Mouse (Mus musculus): ENCODE results near the gene Rbfox3. TPM values are rescaled to one million over a fixed set of nuclear protein-coding genes. Genes with fewer than 3 reads are reported as not detected.

Rbfox3 gene
- polyA plus RNA-seq, 1 experiment from 2014 or later, result 0.29 TPM

DNA sequence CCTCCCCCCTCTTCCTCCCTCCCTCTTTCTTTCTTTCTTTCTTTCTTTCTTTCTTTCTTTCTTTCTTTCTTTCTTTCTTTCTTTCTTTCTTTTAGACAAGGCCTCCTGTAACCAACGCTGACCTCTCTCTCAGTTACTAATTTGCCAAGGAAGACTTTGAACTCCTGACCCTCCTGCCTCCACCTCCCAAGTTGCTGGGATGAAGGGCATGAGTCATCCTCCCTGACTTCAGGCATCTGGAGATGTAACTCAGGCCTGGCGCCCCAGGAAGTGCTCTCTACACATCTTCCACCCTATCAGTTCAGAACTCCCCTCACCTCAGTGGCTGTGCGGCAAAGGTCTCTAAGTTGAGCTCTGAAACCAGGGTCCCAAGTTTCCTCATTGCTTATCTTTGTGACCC lies 143.0 kb downstream of the Rbfox3 start:
- 50% methylated on average over 3 of the region's 3 CpGs for WGBS

DNA sequence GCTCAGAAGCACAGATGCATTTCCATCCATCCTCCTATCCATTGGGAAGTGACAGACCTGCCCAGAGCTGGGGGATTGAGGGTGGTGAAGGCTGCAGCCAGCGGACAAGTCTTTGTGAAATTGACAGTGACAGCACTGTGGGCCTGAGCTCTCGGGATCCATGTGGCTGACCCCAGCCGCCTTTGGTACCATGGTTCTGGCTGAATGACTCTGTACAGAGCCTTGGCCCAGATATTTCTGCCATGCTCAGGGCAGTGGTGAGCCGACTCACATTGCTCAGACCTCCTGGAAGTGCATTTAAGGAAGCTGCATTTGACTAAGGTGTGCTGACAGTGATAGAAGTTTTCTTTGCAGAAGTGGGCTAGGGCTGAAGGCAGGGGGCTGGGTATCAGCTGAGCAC lies 144.0 kb downstream of the Rbfox3 start:
- 55% methylated on average over 4 of the region's 4 CpGs for WGBS
- Histone ChIP-seq H3K27ac (no peak overlapping the region), H3K4me1 (no peaks in the 10 kb centered on the region), H3K4me2 (no peak overlapping the region), H3K9me3 (no peaks in the 10 kb centered on the region), H3K36me3 (no peaks in the 10 kb centered on the region), H3K9ac (no peak overlapping the region), H3K27me3 (no peaks in the 10 kb centered on the region), H3K4me3 (no peak overlapping the region)
- no peak for ATAC-seq (ENCODE audit: borderline replicate concordance, extremely low read depth, low FRiP score, low TSS enrichment)

More for the DNA sequence above, 143.0 kb downstream of the Rbfox3 start:
- Histone ChIP-seq H3K4me2 (no peak overlapping the region), H3K9ac (no peak overlapping the region), H3K4me1 (no peaks in the 10 kb centered on the region), H3K36me3 (no peaks in the 10 kb centered on the region), H3K27ac (no peak overlapping the region), H3K4me3 (no peak overlapping the region), H3K27me3 (no peaks in the 10 kb centered on the region), H3K9me3 (no peaks in the 10 kb centered on the region)
- ATAC-seq (ENCODE audit: borderline replicate concordance, extremely low read depth, low FRiP score, low TSS enrichment), result no peak

DNA sequence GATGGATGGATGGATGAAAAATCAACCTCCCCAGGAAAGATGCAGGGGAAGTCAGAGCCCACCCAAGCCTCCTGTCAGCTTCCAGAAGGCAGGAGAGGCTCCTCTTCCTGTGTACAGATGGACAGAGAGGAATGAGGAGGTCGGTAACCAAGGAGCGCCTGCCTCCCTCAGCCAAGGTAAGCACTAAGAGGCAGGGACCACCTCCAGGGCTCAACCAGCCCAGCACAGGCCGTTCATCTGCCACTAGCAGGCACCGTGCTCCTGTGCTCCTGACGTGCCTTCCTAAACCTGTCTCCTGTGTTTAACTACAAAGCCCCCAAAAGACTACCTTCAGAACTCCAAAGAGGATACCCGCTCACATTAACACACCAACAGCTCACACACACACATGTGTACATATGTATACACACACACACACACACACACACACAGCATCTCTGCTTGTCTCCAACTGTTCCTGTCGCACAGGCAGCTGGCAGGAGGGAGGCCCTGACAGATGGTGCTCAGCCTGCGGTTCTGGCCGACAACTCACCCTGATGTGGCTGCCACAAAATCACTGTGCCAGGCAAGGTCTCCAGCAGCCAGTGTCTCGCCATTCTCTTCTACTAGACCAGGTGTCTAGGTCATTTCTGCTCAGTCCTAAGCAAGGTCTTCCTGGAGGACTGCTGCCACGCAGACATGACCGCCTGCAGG lies 151.0 kb downstream of the Rbfox3 start:
- H3K4me1 ChIP-seq, result no peaks in the 10 kb centered on the region
- WGBS, result 66% methylated on average over 12 of the region's 12 CpGs
- no peak for ATAC-seq (ENCODE audit: borderline replicate concordance, extremely low read depth, low FRiP score, low TSS enrichment)

DNA sequence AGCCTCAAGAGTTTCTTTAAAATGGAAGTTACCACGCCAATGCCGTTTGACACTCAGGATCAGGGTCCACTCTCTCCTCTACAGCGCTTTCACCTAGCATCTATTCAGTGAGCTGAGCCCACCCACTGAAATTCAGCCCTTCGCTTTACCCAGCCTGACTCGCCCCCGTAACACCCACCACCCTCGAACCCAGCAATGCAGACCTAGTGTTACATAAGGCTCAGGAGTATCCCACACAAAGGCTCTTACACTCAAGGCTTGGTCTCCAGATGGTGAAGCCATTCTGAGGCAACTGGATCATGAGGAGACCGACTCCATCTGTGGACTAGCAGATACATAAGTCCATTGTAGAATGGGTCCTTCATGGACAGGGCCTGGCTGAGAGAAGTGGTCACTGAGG lies 152.2 kb downstream of the Rbfox3 start:
- Histone ChIP-seq H3K9me3 (no peaks in the 10 kb centered on the region), H3K27ac (no peak overlapping the region), H3K4me2 (no peak overlapping the region), H3K36me3 (no peaks in the 10 kb centered on the region), H3K4me1 (no peaks in the 10 kb centered on the region), H3K4me3 (no peak overlapping the region), H3K27me3 (no peaks in the 10 kb centered on the region), H3K9ac (no peak overlapping the region)
- WGBS, result 90% methylated on average over 8 of the region's 8 CpGs
- ATAC-seq (ENCODE audit: borderline replicate concordance, extremely low read depth, low FRiP score, low TSS enrichment), result no peak

More for the DNA sequence above, 151.0 kb downstream of the Rbfox3 start:
- no peak overlapping the region for H3K4me3 ChIP-seq
- H3K4me2 ChIP-seq, result no peak overlapping the region
- no peak overlapping the region for H3K9ac ChIP-seq
- no peak overlapping the region for H3K27ac ChIP-seq
- H3K36me3 ChIP-seq, result no peaks in the 10 kb centered on the region
- no peaks in the 10 kb centered on the region for H3K9me3 ChIP-seq
- no peaks in the 10 kb centered on the region for H3K27me3 ChIP-seq

DNA sequence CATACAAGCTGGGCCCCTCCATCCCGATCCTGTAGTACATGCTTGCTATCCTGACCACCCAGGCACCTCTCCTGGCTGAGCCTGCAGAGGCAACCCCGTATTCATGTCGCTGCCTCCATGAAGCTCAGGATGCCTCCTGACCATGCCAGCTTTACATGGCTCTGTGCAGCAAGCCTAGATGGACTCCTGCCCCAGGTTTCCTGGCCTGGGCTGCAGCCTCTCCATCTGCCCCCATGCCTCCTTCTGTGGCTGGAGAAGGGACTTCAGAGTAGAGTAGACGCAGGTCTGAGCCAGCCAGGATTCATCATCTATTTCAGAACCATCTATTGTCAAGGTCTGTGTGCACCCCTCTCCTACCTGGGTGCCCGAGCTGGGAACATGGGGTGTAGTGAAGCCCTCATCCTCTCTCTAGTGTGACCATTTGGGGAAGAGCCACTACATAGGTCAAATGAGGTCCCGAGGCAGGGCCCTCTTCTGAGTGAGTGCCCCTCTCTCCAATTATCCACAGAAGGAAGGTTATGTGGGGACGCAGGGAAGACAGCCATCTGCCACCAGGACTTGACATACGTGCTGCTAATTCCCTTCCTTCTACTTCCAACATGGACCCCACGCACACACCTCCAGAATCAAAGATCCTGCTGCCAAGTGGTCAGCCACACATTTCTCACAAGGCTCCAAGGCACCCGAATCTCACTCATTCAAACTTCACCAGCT lies 153.0 kb downstream of the Rbfox3 start:
- H3K4me2 ChIP-seq, result no peak overlapping the region
- H3K9ac ChIP-seq, result no peak overlapping the region
- no peaks in the 10 kb centered on the region for H3K36me3 ChIP-seq
- H3K4me1 ChIP-seq, result no peaks in the 10 kb centered on the region
- H3K4me3 ChIP-seq, result no peak overlapping the region
- no peaks in the 10 kb centered on the region for H3K27me3 ChIP-seq
- H3K9me3 ChIP-seq, result no peaks in the 10 kb centered on the region
- no peak for ATAC-seq (ENCODE audit: borderline replicate concordance, extremely low read depth, low FRiP score, low TSS enrichment)
- WGBS, result 78% methylated on average over 10 of the region's 10 CpGs
- no peak overlapping the region for H3K27ac ChIP-seq

DNA sequence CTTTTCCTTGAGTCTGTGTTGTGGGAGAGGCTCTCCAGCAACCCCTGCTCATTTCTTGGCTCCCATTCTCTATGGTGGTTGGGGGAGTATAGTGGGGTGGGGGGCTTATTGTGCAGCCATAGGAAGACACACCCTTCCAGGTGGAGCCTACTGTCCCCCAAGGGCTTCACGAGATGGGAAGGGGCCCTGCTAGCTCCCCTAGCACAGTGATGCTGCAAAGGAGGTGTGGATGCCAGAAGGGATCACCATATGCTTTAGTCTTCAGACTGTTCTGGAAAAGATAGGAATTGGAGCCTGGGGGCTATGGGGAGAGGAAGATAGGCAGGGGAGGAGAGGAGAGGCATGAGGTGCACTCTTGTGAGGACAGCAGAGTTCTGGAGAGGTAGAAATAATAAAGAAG lies 153.9 kb downstream of the Rbfox3 start:
- Histone ChIP-seq H3K9ac (no peak overlapping the region), H3K9me3 (no peaks in the 10 kb centered on the region), H3K4me2 (no peak overlapping the region), H3K4me3 (no peak overlapping the region), H3K27ac (no peak overlapping the region), H3K4me1 (no peaks in the 10 kb centered on the region), H3K27me3 (no peaks in the 10 kb centered on the region), H3K36me3 (no peaks in the 10 kb centered on the region)
- WGBS, result 65% methylated on average over 1 of the region's 1 CpGs
- ATAC-seq (ENCODE audit: borderline replicate concordance, extremely low read depth, low FRiP score, low TSS enrichment), result no peak

DNA sequence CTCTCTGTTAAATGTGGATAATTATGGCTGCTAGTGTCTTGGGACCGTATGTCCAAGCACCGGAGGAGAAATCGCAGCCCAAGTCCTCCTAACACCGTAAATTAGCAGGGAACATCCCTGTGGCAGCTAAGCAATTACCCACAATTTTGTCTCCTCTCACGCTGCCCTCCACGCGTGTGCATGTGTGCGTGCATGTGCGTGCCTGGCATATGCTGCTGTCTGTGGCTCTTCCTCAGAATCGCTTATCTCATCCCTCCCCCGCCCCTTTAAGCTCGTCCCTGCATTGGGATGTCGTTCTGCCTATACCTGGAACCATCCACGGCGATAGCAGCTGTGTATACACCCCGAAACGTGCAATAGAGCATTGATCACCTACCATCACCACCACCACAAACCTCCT lies 156.4 kb downstream of the Rbfox3 start:
- H3K4me3 ChIP-seq, result no peak overlapping the region
- no peaks in the 10 kb centered on the region for H3K27me3 ChIP-seq
- ATAC-seq (ENCODE audit: borderline replicate concordance, extremely low read depth, low FRiP score, low TSS enrichment), result no peak
- no peak overlapping the region for H3K27ac ChIP-seq
- no peaks in the 10 kb centered on the region for H3K4me1 ChIP-seq
- H3K9ac ChIP-seq, result no peak overlapping the region
- H3K4me2 ChIP-seq, result no peak overlapping the region
- no peaks in the 10 kb centered on the region for H3K36me3 ChIP-seq
- no peaks in the 10 kb centered on the region for H3K9me3 ChIP-seq
- WGBS, result 74% methylated on average over 17 of the region's 17 CpGs

DNA sequence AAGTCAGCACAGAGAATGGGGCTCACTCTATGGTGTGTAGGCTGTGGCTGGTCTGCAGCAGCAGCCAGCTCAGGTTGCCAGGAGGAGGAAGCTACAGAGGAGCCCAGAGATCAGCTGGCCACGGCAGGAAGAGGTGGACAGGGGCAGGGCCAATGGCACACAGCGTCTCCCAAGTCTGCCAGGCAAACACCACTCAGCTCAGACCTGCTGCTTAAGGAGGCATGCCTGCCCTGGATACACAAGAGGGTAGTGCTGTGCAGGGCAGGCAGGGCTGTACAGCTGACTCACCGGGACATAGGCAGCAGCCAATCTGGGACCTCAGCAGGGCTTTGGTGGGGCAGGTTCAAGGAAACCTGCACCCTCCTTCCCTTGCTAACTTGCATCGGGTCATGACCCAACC lies 156.9 kb downstream of the Rbfox3 start:
- Histone ChIP-seq H3K9me3 (no peaks in the 10 kb centered on the region), H3K27me3 (no peaks in the 10 kb centered on the region), H3K4me2 (no peak overlapping the region), H3K9ac (no peak overlapping the region), H3K27ac (no peak overlapping the region), H3K4me1 (no peaks in the 10 kb centered on the region), H3K36me3 (no peaks in the 10 kb centered on the region), H3K4me3 (no peak overlapping the region)
- WGBS, result 33% methylated on average over 4 of the region's 4 CpGs
- ATAC-seq (ENCODE audit: borderline replicate concordance, extremely low read depth, low FRiP score, low TSS enrichment), result no peak

DNA sequence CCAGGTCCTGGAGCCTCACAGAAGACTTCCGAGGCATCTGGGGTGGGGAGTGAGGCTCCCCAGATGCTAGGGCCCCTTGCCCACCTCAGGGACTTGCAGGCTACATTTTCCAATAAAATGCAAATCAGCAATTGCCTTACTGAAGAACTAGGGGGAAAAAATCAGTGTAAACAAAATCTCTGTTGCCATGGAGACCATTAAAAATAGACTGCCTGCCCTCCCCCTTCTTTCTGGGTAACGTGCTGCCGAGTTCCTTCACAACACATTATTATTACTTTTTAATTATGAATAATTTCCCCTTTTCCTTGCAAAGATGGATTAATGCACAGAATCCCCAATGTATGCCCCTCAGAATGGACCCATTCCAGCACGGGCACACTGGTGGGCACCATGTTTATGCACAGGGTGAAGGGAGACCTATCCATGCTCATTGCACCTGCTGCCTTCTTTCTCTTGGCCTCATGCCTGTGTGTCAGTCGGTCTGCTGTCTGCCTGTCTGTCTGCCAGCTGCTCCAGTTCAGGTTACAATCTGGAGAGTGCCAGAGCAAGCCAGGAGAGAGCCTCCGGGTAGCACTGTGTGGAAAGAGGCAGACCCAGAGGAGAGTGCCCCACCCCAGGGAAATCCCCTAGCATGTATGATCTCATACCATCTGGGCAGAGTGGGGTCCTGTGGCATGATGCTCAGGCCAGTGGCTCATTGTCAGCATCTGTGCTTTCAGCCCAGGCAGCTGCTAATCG lies 159.3 kb downstream of the Rbfox3 start:
- H3K27me3 ChIP-seq, result no peaks in the 10 kb centered on the region
- H3K9me3 ChIP-seq, result no peaks in the 10 kb centered on the region
- H3K4me3 ChIP-seq, result no peak overlapping the region
- no peaks in the 10 kb centered on the region for H3K36me3 ChIP-seq
- no peak for ATAC-seq (ENCODE audit: borderline replicate concordance, extremely low read depth, low FRiP score, low TSS enrichment)
- 47% methylated on average over 7 of the region's 7 CpGs for WGBS
- no peaks in the 10 kb centered on the region for H3K4me1 ChIP-seq
- no peak overlapping the region for H3K27ac ChIP-seq
- no peak overlapping the region for H3K4me2 ChIP-seq
- H3K9ac ChIP-seq, result no peak overlapping the region

DNA sequence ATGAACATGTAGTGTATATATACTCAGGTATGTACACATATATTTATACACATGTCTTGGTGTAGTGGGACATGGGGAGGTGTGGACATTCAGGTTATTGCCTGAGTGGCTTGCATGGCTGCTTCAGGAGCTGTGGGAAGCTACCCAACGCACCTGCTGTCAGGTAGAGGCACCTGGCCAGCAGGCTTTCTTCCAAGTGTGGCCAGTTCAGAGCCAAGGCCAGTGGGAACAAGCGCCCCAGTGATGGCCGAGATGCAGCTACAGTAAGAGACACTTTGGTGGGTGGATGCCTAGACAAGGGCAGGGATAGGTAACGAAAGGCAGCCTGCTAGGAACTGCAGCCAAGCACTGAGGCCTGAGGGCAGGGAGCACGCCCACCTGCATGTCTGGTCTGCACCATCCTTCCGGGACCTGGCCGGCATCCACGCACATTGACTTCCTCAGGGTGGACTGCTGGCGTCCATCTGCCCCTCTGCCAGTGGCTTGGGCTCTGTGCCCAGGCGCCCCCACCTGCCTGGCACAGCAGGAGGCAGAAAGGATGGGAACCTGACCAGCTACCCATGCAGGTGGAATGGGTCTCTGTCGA lies 160.6 kb downstream of the Rbfox3 start:
- Histone ChIP-seq H3K4me3 (no peak overlapping the region), H3K27me3 (peaks cover 6% of the 10 kb centered on the region; the same call in 1 of the 2 replicates), H3K9me3 (no peaks in the 10 kb centered on the region), H3K36me3 (no peaks in the 10 kb centered on the region), H3K4me1 (no peaks in the 10 kb centered on the region), H3K27ac (no peak overlapping the region), H3K4me2 (no peak overlapping the region), H3K9ac (no peak overlapping the region)
- WGBS, result 75% methylated on average over 11 of the region's 11 CpGs
- ATAC-seq (ENCODE audit: borderline replicate concordance, extremely low read depth, low FRiP score, low TSS enrichment), result no peak

DNA sequence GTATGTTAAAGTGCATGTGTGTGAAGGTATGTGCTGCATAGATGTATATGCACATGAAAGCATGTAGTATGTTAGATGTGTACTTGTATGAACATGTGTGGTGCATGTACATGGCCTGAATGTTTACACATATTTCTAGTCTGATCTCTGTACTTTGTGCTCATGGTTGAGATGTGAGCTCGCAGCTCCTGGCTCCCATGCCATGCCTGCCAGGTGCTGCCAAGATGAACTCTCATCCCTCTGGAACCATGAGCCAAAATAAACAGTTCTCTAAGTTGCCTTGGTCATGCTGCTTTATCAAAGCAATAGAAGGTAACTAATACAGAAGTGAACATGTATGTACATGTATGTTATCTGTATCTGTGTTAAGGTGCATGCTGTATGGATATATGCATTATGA lies 161.9 kb downstream of the Rbfox3 start:
- ATAC-seq (ENCODE audit: borderline replicate concordance, extremely low read depth, low FRiP score, low TSS enrichment), result no peak
- Histone ChIP-seq H3K4me1 (peaks cover 5% of the 10 kb centered on the region; the same call in 1 of the 2 replicates), H3K4me3 (no peak overlapping the region), H3K4me2 (no peak overlapping the region), H3K9ac (no peak overlapping the region), H3K27me3 (peaks cover 19% of the 10 kb centered on the region), H3K36me3 (no peaks in the 10 kb centered on the region), H3K9me3 (no peaks in the 10 kb centered on the region), H3K27ac (no peak overlapping the region)
- 59% methylated on average over 1 of the region's 1 CpGs for WGBS

DNA sequence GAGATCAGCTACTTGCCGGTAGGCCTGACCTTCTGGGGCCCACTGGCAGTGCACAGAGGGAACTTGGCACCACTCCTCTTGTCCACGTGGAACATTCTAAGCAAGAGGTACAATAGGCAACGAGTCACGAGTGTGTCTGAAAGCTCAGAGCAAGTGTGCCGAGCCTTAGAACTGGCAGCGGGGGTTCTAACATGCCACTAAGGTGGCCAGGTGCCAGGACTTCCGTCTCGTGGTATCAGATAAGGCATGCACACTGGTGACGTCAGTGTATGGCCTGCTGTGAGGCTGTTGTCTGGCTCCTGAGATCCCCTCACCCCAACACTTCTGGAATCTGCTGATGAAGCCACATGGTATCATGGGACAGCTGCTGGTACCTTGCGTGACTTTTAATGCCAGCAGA lies 162.8 kb downstream of the Rbfox3 start:
- Histone ChIP-seq H3K9ac (no peak overlapping the region), H3K4me2 (no peak overlapping the region), H3K27ac (no peak overlapping the region), H3K36me3 (no peaks in the 10 kb centered on the region), H3K4me3 (no peak overlapping the region), H3K27me3 (peaks cover 28% of the 10 kb centered on the region), H3K9me3 (no peaks in the 10 kb centered on the region), H3K4me1 (peaks cover 8% of the 10 kb centered on the region; the same call in 1 of the 2 replicates)
- no peak for ATAC-seq (ENCODE audit: borderline replicate concordance, extremely low read depth, low FRiP score, low TSS enrichment)
- WGBS, result 49% methylated on average over 10 of the region's 10 CpGs
